Mouse (Mus musculus) urinary bladder, postnatal 25 days (tissue): ENCODE data around the gene Ubxn1.

Experiments
- DNase-seq: peaks from one replicate; pipeline ENCODE4 v3.0.0; 2022; ENCODE audit warnings: low spot score

The Ubxn1 gene

DNA sequence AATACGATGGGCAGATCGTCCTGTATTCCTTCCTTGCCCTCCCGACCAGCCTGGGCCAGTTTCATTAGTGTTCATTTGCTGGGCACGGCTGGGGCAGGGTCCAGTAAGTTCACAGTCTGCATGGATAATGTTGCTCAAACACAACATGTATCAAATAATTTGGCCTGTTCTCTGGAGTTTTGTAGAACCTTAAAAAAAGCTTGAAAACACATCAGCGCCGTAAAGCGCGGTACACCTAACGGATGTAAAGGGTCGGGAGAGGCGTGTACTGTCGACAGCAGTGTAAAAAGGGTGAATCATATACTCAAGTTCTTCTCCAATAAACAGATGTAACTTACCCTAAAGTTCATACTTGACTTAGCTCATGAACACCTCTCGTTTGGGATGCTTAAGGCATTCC is 27.3 kb downstream of the Ubxn1 start:
- no peak for DNase-seq

DNA sequence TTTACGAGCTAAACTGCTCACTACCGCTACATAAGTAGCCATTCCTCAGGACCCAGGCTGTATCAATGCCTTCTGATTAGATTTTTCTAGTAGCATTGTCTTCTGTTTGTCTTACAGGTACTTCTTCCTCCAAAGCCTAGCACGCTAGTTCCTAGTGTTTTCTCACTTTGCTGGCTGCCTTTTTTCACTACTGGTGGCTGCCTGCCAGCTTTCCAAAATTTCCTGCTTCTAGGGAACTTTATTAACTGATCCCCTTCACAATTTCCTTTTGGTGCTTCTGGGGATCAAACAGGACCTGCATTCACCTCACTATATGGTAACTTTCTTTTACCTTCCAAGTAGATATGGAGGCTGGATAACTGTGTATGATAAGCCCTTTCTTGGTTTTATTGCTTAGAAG is 27.8 kb downstream of the Ubxn1 start:
- DNase-seq = no peak

DNA sequence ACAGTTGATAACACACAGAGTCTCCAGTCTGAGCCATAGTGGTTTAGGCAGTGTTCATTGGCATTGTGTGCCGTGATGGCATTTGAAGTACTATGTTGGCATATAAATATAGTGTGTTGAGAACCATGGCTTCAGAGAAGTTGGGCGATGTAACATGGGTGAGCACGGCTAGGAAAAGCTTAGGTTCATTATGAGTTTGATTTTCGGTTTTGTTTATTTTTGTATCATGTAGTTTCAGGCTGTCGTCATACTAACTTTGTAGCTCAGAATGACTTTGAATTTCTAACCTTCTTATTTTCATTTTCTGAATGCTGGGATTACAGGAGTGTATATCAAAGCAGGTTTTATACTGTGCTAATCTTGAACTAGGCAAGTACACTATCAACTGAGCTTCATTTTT is 32.1 kb downstream of the Ubxn1 start:
- DNase-seq = no peak

DNA sequence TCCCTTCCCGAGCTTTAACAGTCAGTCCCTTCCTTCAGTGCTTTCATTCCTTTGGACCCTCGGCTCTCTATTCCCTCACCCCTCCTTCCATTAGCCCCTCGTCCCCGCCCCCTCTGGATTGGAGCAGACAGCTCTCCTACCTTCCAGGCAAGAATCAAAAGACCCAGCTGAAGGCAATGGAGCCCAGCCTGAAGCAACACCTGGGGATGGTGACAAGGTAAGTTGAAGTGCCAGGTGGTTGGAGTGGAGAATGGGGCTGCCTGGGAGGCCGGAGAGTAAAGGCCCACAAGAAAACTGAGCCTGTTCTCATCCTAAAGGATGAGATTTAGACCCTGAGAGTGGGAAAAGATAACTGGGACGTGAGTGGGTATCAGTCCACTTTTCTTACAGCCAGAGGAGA is 37.2 kb downstream of the Ubxn1 start:
- no peak for DNase-seq

DNA sequence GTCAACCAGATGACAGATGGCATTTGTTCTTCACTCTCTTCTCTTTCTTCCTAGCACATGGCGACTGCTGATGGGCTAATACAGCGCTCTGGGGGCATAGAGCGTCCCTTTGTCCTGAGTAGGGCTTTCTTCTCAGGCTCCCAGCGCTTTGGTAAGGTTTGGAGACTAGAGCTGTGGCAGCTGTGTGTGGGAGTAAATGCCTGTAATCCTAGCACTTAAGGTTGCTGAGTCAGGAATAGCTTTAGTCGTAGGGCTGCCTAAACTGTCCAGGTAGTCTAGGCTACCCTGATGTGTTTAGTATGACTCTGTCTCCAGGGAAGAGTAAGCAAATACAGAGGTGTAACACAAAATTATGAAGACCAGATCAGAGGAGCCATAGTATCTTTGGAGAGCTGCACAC is 40.5 kb downstream of the Ubxn1 start:
- no peak for DNase-seq

GRCm38 (mm10) chr19:8914212-8914611 is 42.9 kb downstream of the Ubxn1 start:
- DNase-seq = no peak

DNA sequence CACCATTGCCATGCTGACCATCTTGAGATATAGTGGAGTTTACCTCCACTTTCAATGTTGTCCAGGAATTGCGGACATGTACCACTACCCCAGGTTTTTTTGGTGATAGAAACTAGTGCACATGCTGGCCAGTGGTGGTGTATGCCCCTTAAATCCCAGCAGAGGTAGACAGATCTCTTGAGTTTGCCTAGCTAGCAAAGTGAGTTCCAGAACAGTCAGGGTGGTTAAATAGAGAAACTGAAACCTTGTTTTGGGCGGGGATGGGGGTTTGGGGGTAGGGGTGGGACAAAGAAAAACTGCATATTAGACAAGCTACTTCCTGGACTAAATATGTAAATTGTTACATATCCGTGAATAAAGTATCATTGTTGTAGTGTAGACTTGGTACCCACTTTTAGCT is 47.7 kb downstream of the Ubxn1 start:
- DNase-seq = no peak

DNA sequence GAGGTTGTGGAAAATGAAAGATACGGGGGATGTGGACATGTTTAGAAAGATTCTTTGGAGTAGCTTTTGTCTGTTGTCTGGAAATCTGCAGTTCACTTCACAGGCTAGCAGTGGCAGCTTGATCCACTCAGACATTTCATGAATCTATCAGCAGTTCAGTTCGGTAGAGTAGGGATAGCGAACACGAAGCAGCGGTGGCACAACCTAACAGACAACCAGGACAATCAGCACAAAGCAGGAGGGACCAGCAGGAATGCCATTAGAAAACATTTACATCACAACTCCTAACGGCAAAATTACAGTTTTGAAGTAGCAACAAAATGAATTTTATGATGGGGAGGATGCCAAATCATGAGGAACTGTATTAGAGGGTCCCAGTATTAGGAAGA is 48.4 kb downstream of the Ubxn1 start:
- DNase-seq = no peak

- DNase-seq = peak; percentile 92
Measured at GRCm38 (mm10) chr19:8920073-8920736, 48.9 kb downstream of the Ubxn1 start, which contains the start of gene B3gat3. Gene B3gat3 (plus strand): TSS chr19:8920374.

DNA sequence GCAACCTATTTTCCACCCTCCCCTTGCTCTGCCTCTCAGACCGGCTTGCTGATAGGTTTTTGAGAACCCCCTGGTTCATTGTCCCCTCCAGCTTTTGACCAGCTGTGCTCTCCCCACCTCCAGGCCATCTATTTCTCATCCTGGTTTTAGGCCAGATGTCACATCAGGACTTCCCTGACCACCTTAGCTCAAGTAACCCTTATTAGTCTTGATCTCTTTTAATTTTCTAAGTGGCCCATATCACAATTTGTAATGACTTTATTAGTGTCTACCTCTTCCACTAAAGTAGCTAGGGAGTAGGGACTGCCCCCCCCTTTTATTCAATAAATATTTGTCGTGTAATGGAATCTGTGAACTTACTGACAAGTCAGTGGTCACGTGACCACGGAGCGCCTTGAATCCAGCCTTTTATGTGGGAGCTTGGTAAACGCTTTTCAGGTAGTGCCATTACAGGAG is 49.6 kb downstream of the Ubxn1 start:
- DNase-seq = no peak

- no peak for DNase-seq
Measured at GRCm38 (mm10) chr19:8921741-8922140, 50.4 kb downstream of the Ubxn1 start.
